Mouse (Mus musculus) myocyte (in vitro differentiated cells): ENCODE data around the gene Bet1. TPM values are rescaled to one million over a fixed set of nuclear protein-coding genes. Genes with fewer than 3 reads are reported as not detected.

Experiments used
- H3K27me3 ChIP-seq: one replicate; pipeline ENCODE4 v1.6.1; 2011; ENCODE audit not compliant: control insufficient read depth, insufficient read depth, insufficient read length
- H3K36me3 ChIP-seq: one replicate; pipeline ENCODE4 v1.6.1; 2011; ENCODE audit not compliant: control insufficient read depth, insufficient read depth
- H3K4me2 ChIP-seq: one replicate; pipeline ENCODE4 v1.6.1; 2011; ENCODE audit warnings: low read depth, control low read depth
- H3K4me3 ChIP-seq: one replicate; pipeline ENCODE4 v1.5.1; 2011; ENCODE audit warnings: mild to moderate bottlenecking, control low read depth, moderate library complexity
- H3K79me2 ChIP-seq: one replicate; pipeline ENCODE4 v1.6.1; 2011; ENCODE audit not compliant: control insufficient read depth, insufficient read depth
- H3ac ChIP-seq: one replicate; pipeline ENCODE4 v1.6.1; 2011; ENCODE audit not compliant: control insufficient read depth, insufficient read length
- CEBPB ChIP-seq: IDR thresholded peaks from 2 replicates; pipeline ENCODE4 v1.6.1; 2011; ENCODE audit warnings: mild to moderate bottlenecking, moderate library complexity; ENCODE audit not compliant: poor library complexity, insufficient read depth, severe bottlenecking
- MAX ChIP-seq: IDR thresholded peaks from one replicate; pipeline ENCODE4 v1.6.1; 2011; ENCODE audit warnings: low read depth, mild to moderate bottlenecking, control low read depth
- SRF ChIP-seq: IDR thresholded peaks from one replicate; pipeline ENCODE4 v1.6.1; 2011; ENCODE audit warnings: low read depth; ENCODE audit not compliant: control insufficient read depth, insufficient read length
- TCF3 ChIP-seq: IDR thresholded peaks from one replicate; pipeline ENCODE4 v1.6.1; 2011; ENCODE audit warnings: low read depth, control low read depth; ENCODE audit not compliant: insufficient read length
- polyA plus RNA-seq: library from polyadenylated mRNA; unstranded; fragments of >200 nt; fragmentation: generic; extraction: Trizol; gene quantifications from one replicate; pipeline ENCODE4 v1.2.1, GENCODE M21; 2012; ENCODE audit warnings: missing spikeins

The Bet1 gene
- polyA plus RNA-seq, 1 experiment, result 23.6 TPM

DNA sequence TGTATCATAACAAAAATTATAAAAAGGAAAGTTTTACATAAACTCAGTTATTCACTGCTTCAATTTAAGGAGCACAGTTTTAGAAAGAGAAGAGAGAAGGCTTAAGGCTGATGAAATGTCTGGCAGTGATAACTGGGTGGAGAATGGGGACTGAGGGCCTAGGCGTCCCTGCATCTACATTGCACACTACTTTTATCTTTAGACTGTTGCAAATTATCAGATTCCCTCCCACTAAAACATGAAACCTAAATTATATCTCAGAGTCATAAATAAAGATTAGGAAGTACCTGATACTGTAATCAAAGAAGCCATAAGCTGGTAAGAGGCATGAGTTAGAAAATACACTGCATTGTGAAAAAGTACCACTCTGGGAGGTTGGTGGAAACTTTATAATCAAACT, 45.0 kb downstream of the Bet1 start:
- no peaks in the 10 kb centered on the region for H3K27me3 ChIP-seq
- no peak for TF ChIP-seq TCF3
- H3K36me3 ChIP-seq, result no peaks in the 10 kb centered on the region
- H3K79me2 ChIP-seq, result no peaks in the 10 kb centered on the region
- no peak overlapping the region for H3K4me2 ChIP-seq
- H3ac ChIP-seq, result no peak overlapping the region
- no peak overlapping the region for H3K4me3 ChIP-seq

DNA sequence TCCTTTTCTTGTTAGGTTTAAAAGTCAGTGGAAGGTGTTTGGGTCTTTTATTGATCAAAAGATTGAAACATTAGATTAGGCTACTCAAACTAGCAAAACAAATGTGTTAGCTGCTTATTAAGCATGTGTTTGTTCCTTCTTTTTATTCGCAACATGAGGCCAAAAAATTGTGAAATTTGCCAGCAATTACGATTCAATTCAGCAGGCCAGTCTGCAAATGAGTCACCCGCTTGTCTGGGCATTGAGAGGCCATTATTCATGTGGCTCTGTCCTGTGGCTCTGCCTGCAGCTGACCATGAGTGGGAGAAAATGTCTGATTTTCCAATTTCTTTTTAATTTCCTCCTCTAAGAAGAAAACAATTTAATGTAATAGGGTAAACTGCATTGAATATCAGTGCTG, 55.8 kb downstream of the Bet1 start:
- TF ChIP-seq TCF3, result no peak
- no peak for TF ChIP-seq MAX
- TF ChIP-seq CEBPB, result peak; percentile 43; the same call in 1 of the 2 replicates
- no peak for TF ChIP-seq SRF
- H3K79me2 ChIP-seq, result no peaks in the 10 kb centered on the region
- H3ac ChIP-seq, result no peak overlapping the region
- H3K27me3 ChIP-seq, result no peaks in the 10 kb centered on the region
- H3K4me2 ChIP-seq, result peak overlapping the region; percentile 57
- H3K4me3 ChIP-seq, result no peak overlapping the region
- H3K36me3 ChIP-seq, result no peaks in the 10 kb centered on the region

Other genes starting within 250 kb of the Bet1 start
- gene Tfpi2, start 98.1 kb downstream of the Bet1 start, polyA plus RNA-seq, result 0.06 TPM
- gene Gngt1, start 93.2 kb downstream of the Bet1 start, polyA plus RNA-seq, result not detected
- gene Gng11, start 83.1 kb downstream of the Bet1 start, polyA plus RNA-seq, result 19.3 TPM